8 mouse cellular contexts compared by ENCODE assay signal in the genomic region with DNA sequence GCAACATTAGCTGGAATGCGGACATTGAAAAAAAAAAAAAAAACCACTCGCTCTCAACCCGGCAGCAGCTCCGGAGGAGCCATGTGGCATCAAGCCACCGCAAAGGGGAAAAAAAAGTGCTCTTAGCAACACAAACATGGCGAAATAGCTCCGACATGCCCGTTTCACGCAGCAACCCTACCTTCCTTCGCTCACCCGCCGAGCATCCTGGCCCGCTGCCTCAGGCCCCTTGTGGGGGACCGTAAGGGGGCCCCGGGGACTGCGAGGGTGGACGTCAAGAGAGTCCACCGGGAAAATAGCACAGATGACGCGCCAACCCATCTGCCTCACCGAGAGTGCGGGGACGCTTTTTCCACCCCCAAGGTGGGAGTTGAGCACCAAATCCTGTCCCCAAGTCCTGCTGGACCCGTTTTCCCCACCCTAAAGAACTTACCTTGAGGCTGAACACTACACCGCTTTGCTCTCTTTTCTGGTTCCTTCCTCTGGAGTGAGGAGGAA.
A peak's percentile ranks its signal among the peaks of the same experiment; 100 is the strongest.
DNase-seq lines count a peak whose midpoint lies in the region; ATAC-seq and TF ChIP-seq lines count a peak whose summit lies in the region.

No protein-coding gene starts in this region.

- peak overlapping the region; percentile 95 for H3K4me3 ChIP-seq in liver, adult 2 months (ENCODE audit: insufficient read depth, low read depth, low read length)
- H3K4me3 ChIP-seq in liver, embryonic 13.5 days (replicated peaks): peak overlapping the region; percentile 66

- H3K36me3 ChIP-seq in liver, adult 2 months (ENCODE audit: control insufficient read depth, insufficient read depth, low read length): peaks cover 9% of the 10 kb centered on the region
- no peaks in the 10 kb centered on the region for H3K36me3 ChIP-seq in liver, embryonic 13.5 days

- H3K9ac ChIP-seq in liver, adult 2 months (ENCODE audit: low read depth, low read length): peak overlapping the region; percentile 98
- 0 out of 2 replicates have a peak overlapping the region, but pooled peaks have one; percentile 13 for H3K9ac ChIP-seq in liver, embryonic 13.5 days

- H3K79me2 ChIP-seq in liver, adult 2 months (ENCODE audit: control insufficient read depth, insufficient read depth, low read length): peaks cover 34% of the 10 kb centered on the region

- no peak for ATAC-seq in liver, embryonic 13.5 days (ENCODE audit: low read depth)

- no peaks in the 10 kb centered on the region for H3K27me3 ChIP-seq in liver, adult 2 months (ENCODE audit: control insufficient read depth, insufficient read depth, low read length)
- H3K27me3 ChIP-seq in liver, embryonic 13.5 days: peaks cover 92% of the 10 kb centered on the region

- peak overlapping the region; percentile 98 for H3K27ac ChIP-seq in liver, adult 2 months (replicated peaks; ENCODE audit: insufficient read depth, low read depth, low read length)
- H3K27ac ChIP-seq in liver, embryonic 13.5 days: no peak overlapping the region

- H3K9me3 ChIP-seq in liver, embryonic 13.5 days (replicated peaks): no peaks in the 10 kb centered on the region

- H3K4me2 ChIP-seq in liver, embryonic 13.5 days: peak overlapping the region; percentile 93

- no peak for TF ChIP-seq CTCF in liver, adult 2 months (IDR thresholded peaks at IDR 0.05; ENCODE audit: low read depth, low read length)

- under 1% methylated on average over 25 of the region's 25 CpGs for WGBS in liver, adult 2 months
- WGBS in liver, embryonic 13.5 days (ENCODE audit: insufficient replicate concordance): 0% methylated on average over 25 of the region's 25 CpGs

- peaks cover 19% of the 10 kb centered on the region for H3K4me1 ChIP-seq in liver, adult 2 months (ENCODE audit: control insufficient read depth, insufficient read depth, low read length)
- peaks cover 35% of the 10 kb centered on the region for H3K4me1 ChIP-seq in liver, embryonic 13.5 days (replicated peaks)

- 0 out of 2 replicates have a peak, but pooled peaks have one; percentile 19 for TF ChIP-seq POLR2A in liver, adult 2 months (IDR thresholded peaks at IDR 0.05; ENCODE audit: extremely low read depth, insufficient read depth, low read length)

- peak; percentile 86 for DNase-seq in liver, adult 2 months (ENCODE audit: extremely low read depth, low read depth, low spot score)
- DNase-seq in liver: no peak
- peak; percentile 72 to 75 for DNase-seq in cerebellum, postnatal 25 days
- peak; percentile 81 to 86 for DNase-seq in heart, adult 18-20 months
- DNase-seq in kidney, adult 11 months: peak; percentile 69
- DNase-seq in liver, embryonic 13.5 days: no peak
- DNase-seq in naive thymus-derived CD4-positive, alpha-beta T cell, adult 2 months (ENCODE audit: low read depth): peak; percentile 84
- DNase-seq in thymus, postnatal 14 days: peak; percentile 38

Comparison
In these comparisons a context has a peak if more than half of its experiments do, and no peak if none do; other contexts are left out.
1. DNase-seq: peak in liver, adult 2 months (single experiment), cerebellum, postnatal 25 days (2 of 2), heart, adult 18-20 months (2 of 2), kidney, adult 11 months (single experiment), naive thymus-derived CD4-positive, alpha-beta T cell, adult 2 months (single experiment) and thymus, postnatal 14 days (single experiment); none in liver (single experiment) and liver, embryonic 13.5 days (single experiment).